Mouse (Mus musculus): ENCODE data around the gene Sbno2. TPM values are rescaled to one million over a fixed set of nuclear protein-coding genes. Genes with fewer than 3 reads are reported as not detected.

Sbno2 gene
- polyA plus RNA-seq, 1 experiment from 2014 or later = 11.8 TPM

GRCm38 (mm10) chr10:80016511-80016910 is 88.9 kb downstream of the Sbno2 start, which contains the start of gene Arhgap45:
Arhgap45 (plus strand) TSS chr10:80016653.
- ATAC-seq (ENCODE audit: low read depth) = peak; percentile 61
- no peaks in the 10 kb centered on the region for H3K9me3 ChIP-seq (replicated peaks; ENCODE audit: control insufficient read depth, low read length)
- peaks cover 20% of the 10 kb centered on the region; the same call in 1 of the 2 replicates for H3K36me3 ChIP-seq (ENCODE audit: control insufficient read depth, insufficient read depth)
- peak within 1 kb of the TSS; percentile 61 for H3K9ac ChIP-seq (ENCODE audit: low read depth, low read length)
- WGBS (ENCODE audit: insufficient replicate concordance) = 7% methylated on average over 11 of the region's 11 CpGs
- peak within 1 kb of the TSS; percentile 65 for H3K4me2 ChIP-seq (ENCODE audit: low read depth, low read length)
- H3K4me3 ChIP-seq (ENCODE audit: low read depth, low read length) = peak within 1 kb of the TSS; percentile 60
- peaks cover 37% of the 10 kb centered on the region for H3K4me1 ChIP-seq (ENCODE audit: control insufficient read depth, low read depth, low read length)
- peaks cover 2% of the 10 kb centered on the region; the same call in 1 of the 2 replicates for H3K27me3 ChIP-seq (ENCODE audit: control insufficient read depth, insufficient read depth, low read depth, low read length)
- peak within 1 kb of the TSS; percentile 74 for H3K27ac ChIP-seq (ENCODE audit: low read length)

GRCm38 (mm10) chr10:80015583-80015982 is 89.8 kb downstream of the Sbno2 start:
- Histone ChIP-seq H3K9me3 (replicated peaks; ENCODE audit: control insufficient read depth, low read length) (peaks cover 4% of the 10 kb centered on the region; the same call in 1 of the 2 replicates), H3K4me3 (ENCODE audit: low read depth, low read length) (no peak overlapping the region), H3K36me3 (ENCODE audit: control insufficient read depth, insufficient read depth) (peaks cover 30% of the 10 kb centered on the region), H3K27ac (ENCODE audit: low read length) (no peak overlapping the region), H3K4me2 (ENCODE audit: low read depth, low read length) (no peak overlapping the region), H3K4me1 (ENCODE audit: control insufficient read depth, low read depth, low read length) (peaks cover 37% of the 10 kb centered on the region), H3K9ac (ENCODE audit: low read depth, low read length) (no peak overlapping the region), H3K27me3 (ENCODE audit: control insufficient read depth, insufficient read depth, low read depth, low read length) (peaks cover 2% of the 10 kb centered on the region; the same call in 1 of the 2 replicates)
- no peak for ATAC-seq (ENCODE audit: low read depth)
- 80% methylated on average over 10 of the region's 10 CpGs for WGBS (ENCODE audit: insufficient replicate concordance)

GRCm38 (mm10) chr10:80014484-80015290 is 90.7 kb downstream of the Sbno2 start:
- no peak for ATAC-seq (ENCODE audit: low read depth)
- H3K27ac ChIP-seq (ENCODE audit: low read length) = no peak overlapping the region
- no peak overlapping the region for H3K9ac ChIP-seq (ENCODE audit: low read depth, low read length)
- 56% methylated on average over 28 of the region's 28 CpGs for WGBS (ENCODE audit: insufficient replicate concordance)
- H3K9me3 ChIP-seq (replicated peaks; ENCODE audit: control insufficient read depth, low read length) = peaks cover 13% of the 10 kb centered on the region
- no peak overlapping the region for H3K4me3 ChIP-seq (ENCODE audit: low read depth, low read length)
- H3K36me3 ChIP-seq (ENCODE audit: control insufficient read depth, insufficient read depth) = peaks cover 39% of the 10 kb centered on the region
- peaks cover 2% of the 10 kb centered on the region; the same call in 1 of the 2 replicates for H3K27me3 ChIP-seq (ENCODE audit: control insufficient read depth, insufficient read depth, low read depth, low read length)
- H3K4me1 ChIP-seq (ENCODE audit: control insufficient read depth, low read depth, low read length) = peaks cover 35% of the 10 kb centered on the region
- no peak overlapping the region for H3K4me2 ChIP-seq (ENCODE audit: low read depth, low read length)

- Histone ChIP-seq H3K4me3 (ENCODE audit: low read depth, low read length) (no peak overlapping the region), H3K9me3 (replicated peaks; ENCODE audit: control insufficient read depth, low read length) (peaks cover 13% of the 10 kb centered on the region), H3K27me3 (ENCODE audit: control insufficient read depth, insufficient read depth, low read depth, low read length) (peaks cover 2% of the 10 kb centered on the region; the same call in 1 of the 2 replicates), H3K4me1 (ENCODE audit: control insufficient read depth, low read depth, low read length) (peaks cover 24% of the 10 kb centered on the region), H3K9ac (ENCODE audit: low read depth, low read length) (no peak overlapping the region), H3K27ac (ENCODE audit: low read length) (no peak overlapping the region), H3K36me3 (ENCODE audit: control insufficient read depth, insufficient read depth) (peaks cover 49% of the 10 kb centered on the region), H3K4me2 (ENCODE audit: low read depth, low read length) (no peak overlapping the region)
- ATAC-seq (ENCODE audit: low read depth) = no peak
- WGBS (ENCODE audit: insufficient replicate concordance) = 80% methylated on average over 25 of the region's 25 CpGs
Observed at GRCm38 (mm10) chr10:80013609-80014008, 91.8 kb downstream of the Sbno2 start.

- H3K27me3 ChIP-seq (ENCODE audit: control insufficient read depth, insufficient read depth, low read depth, low read length) = peaks cover 2% of the 10 kb centered on the region; the same call in 1 of the 2 replicates
- H3K9ac ChIP-seq (ENCODE audit: low read depth, low read length) = no peak overlapping the region
- H3K27ac ChIP-seq (ENCODE audit: low read length) = no peak overlapping the region
- H3K4me2 ChIP-seq (ENCODE audit: low read depth, low read length) = no peak overlapping the region
- H3K9me3 ChIP-seq (replicated peaks; ENCODE audit: control insufficient read depth, low read length) = peaks cover 13% of the 10 kb centered on the region
- peaks cover 63% of the 10 kb centered on the region for H3K36me3 ChIP-seq (ENCODE audit: control insufficient read depth, insufficient read depth)
- H3K4me3 ChIP-seq (ENCODE audit: low read depth, low read length) = no peak overlapping the region
- peaks cover 10% of the 10 kb centered on the region for H3K4me1 ChIP-seq (ENCODE audit: control insufficient read depth, low read depth, low read length)
- no peak for ATAC-seq (ENCODE audit: low read depth)
- WGBS (ENCODE audit: insufficient replicate concordance) = 89% methylated on average over 6 of the region's 6 CpGs
Observed at GRCm38 (mm10) chr10:80011740-80012139, 93.6 kb downstream of the Sbno2 start.

Other genes starting within 250 kb of the Sbno2 start
- gene Prtn3, start 231.1 kb downstream of the Sbno2 start, polyA plus RNA-seq (2015; fragmentation: Nextera tagmentation; extraction: Ambion mirVana) = 96.8 and 106 TPM in 2 replicates
- 4.8 and 5.1 TPM in 2 replicates for gene Plppr3, start 230.9 kb downstream of the Sbno2 start, polyA plus RNA-seq (2015; fragmentation: Nextera tagmentation; extraction: Ambion mirVana)
- 204 and 208 TPM in 2 replicates for gene Elane, start 219.3 kb downstream of the Sbno2 start, polyA plus RNA-seq (2015; fragmentation: Nextera tagmentation; extraction: Ambion mirVana)
- not detected in 2 replicates for gene Cfd, start 214.7 kb downstream of the Sbno2 start, polyA plus RNA-seq (2015; fragmentation: Nextera tagmentation; extraction: Ambion mirVana)
- gene Med16, start 196.6 kb downstream of the Sbno2 start, polyA plus RNA-seq (2015; fragmentation: Nextera tagmentation; extraction: Ambion mirVana) = 14.7 and 15.3 TPM in 2 replicates
- gene Gm26602, start 194.7 kb downstream of the Sbno2 start, polyA plus RNA-seq (2015; fragmentation: Nextera tagmentation; extraction: Ambion mirVana) = 2.5 TPM in 1 of 2 replicates, not detected in the other
- gene Kiss1r, start 188.6 kb downstream of the Sbno2 start, polyA plus RNA-seq (2015; fragmentation: Nextera tagmentation; extraction: Ambion mirVana) = 0.18 and 0.20 TPM in 2 replicates
- gene R3hdm4, start 184.4 kb downstream of the Sbno2 start, polyA plus RNA-seq (2015; fragmentation: Nextera tagmentation; extraction: Ambion mirVana) = 47.1 and 49.3 TPM in 2 replicates
- 5.1 and 5.8 TPM in 2 replicates for gene Arid3a, start 178.5 kb downstream of the Sbno2 start, polyA plus RNA-seq (2015; fragmentation: Nextera tagmentation; extraction: Ambion mirVana)
- gene Wdr18, start 145.4 kb downstream of the Sbno2 start, polyA plus RNA-seq (2015; fragmentation: Nextera tagmentation; extraction: Ambion mirVana) = 42.2 and 44.7 TPM in 2 replicates
- 0.08 TPM in 1 of 2 replicates, not detected in the other for gene Grin3b, start 134.9 kb downstream of the Sbno2 start, polyA plus RNA-seq (2015; fragmentation: Nextera tagmentation; extraction: Ambion mirVana)
- 3.0 and 4.8 TPM in 2 replicates for gene Tmem259, start 121.2 kb downstream of the Sbno2 start, polyA plus RNA-seq (2015; fragmentation: Nextera tagmentation; extraction: Ambion mirVana)
- 42.5 and 44.9 TPM in 2 replicates for gene Cnn2, start 117.0 kb downstream of the Sbno2 start, polyA plus RNA-seq (2015; fragmentation: Nextera tagmentation; extraction: Ambion mirVana)
- gene Abca7, start 109.1 kb downstream of the Sbno2 start, polyA plus RNA-seq (2015; fragmentation: Nextera tagmentation; extraction: Ambion mirVana) = 8.6 and 9.0 TPM in 2 replicates
- gene Arhgap45, start 88.9 kb downstream of the Sbno2 start, polyA plus RNA-seq (2015; fragmentation: Nextera tagmentation; extraction: Ambion mirVana) = 16.6 and 17.3 TPM in 2 replicates
- gene Polr2e, start 65.8 kb downstream of the Sbno2 start, polyA plus RNA-seq (2015; fragmentation: Nextera tagmentation; extraction: Ambion mirVana) = 66.8 and 70.1 TPM in 2 replicates
- gene Gpx4, start 58.4 kb downstream of the Sbno2 start, polyA plus RNA-seq (2015; fragmentation: Nextera tagmentation; extraction: Ambion mirVana) = 553 and 567 TPM in 2 replicates
- gene Stk11, start 10.2 kb upstream of the Sbno2 start, polyA plus RNA-seq (2015; fragmentation: Nextera tagmentation; extraction: Ambion mirVana) = 13.2 and 14.4 TPM in 2 replicates
- gene Atp5d, start 33.1 kb upstream of the Sbno2 start, polyA plus RNA-seq (2015; fragmentation: Nextera tagmentation; extraction: Ambion mirVana) = 288 and 309 TPM in 2 replicates
- gene Cbarp, start 35.3 kb upstream of the Sbno2 start, polyA plus RNA-seq (2015; fragmentation: Nextera tagmentation; extraction: Ambion mirVana) = 0.44 and 0.65 TPM in 2 replicates
- gene Midn, start 42.7 kb upstream of the Sbno2 start, polyA plus RNA-seq (2015; fragmentation: Nextera tagmentation; extraction: Ambion mirVana) = 2.3 and 2.6 TPM in 2 replicates
- 13.8 and 14.2 TPM in 2 replicates for gene Cirbp, start 60.4 kb upstream of the Sbno2 start, polyA plus RNA-seq (2015; fragmentation: Nextera tagmentation; extraction: Ambion mirVana)
- 8.4 and 8.7 TPM in 2 replicates for gene 1600002K03Rik, start 67.4 kb upstream of the Sbno2 start, polyA plus RNA-seq (2015; fragmentation: Nextera tagmentation; extraction: Ambion mirVana)
- gene Efna2, start 73.9 kb upstream of the Sbno2 start, polyA plus RNA-seq (2015; fragmentation: Nextera tagmentation; extraction: Ambion mirVana) = 0.47 and 0.53 TPM in 2 replicates
- 14.6 and 14.8 TPM in 2 replicates for gene Mum1, start 120.9 kb upstream of the Sbno2 start, polyA plus RNA-seq (2015; fragmentation: Nextera tagmentation; extraction: Ambion mirVana)
- gene Ndufs7, start 143.6 kb upstream of the Sbno2 start, polyA plus RNA-seq (2015; fragmentation: Nextera tagmentation; extraction: Ambion mirVana) = 220 and 223 TPM in 2 replicates
- 138 and 166 TPM in 2 replicates for gene Gamt, start 155.4 kb upstream of the Sbno2 start, polyA plus RNA-seq (2015; fragmentation: Nextera tagmentation; extraction: Ambion mirVana)
- 21.1 and 21.3 TPM in 2 replicates for gene Dazap1, start 155.9 kb upstream of the Sbno2 start, polyA plus RNA-seq (2015; fragmentation: Nextera tagmentation; extraction: Ambion mirVana)
- 460 and 501 TPM in 2 replicates for gene Rps15, start 186.9 kb upstream of the Sbno2 start, polyA plus RNA-seq (2015; fragmentation: Nextera tagmentation; extraction: Ambion mirVana)
- gene Apc2, start 190.4 kb upstream of the Sbno2 start, polyA plus RNA-seq (2015; fragmentation: Nextera tagmentation; extraction: Ambion mirVana) = 0.12 and 0.23 TPM in 2 replicates
- gene 2310011J03Rik, start 215.0 kb upstream of the Sbno2 start, polyA plus RNA-seq (2015; fragmentation: Nextera tagmentation; extraction: Ambion mirVana) = 27.9 and 29.0 TPM in 2 replicates
- 3.5 and 4.0 TPM in 2 replicates for gene Pcsk4, start 223.9 kb upstream of the Sbno2 start, polyA plus RNA-seq (2015; fragmentation: Nextera tagmentation; extraction: Ambion mirVana)
- gene Reep6, start 224.4 kb upstream of the Sbno2 start, polyA plus RNA-seq (2015; fragmentation: Nextera tagmentation; extraction: Ambion mirVana) = 83.9 and 102 TPM in 2 replicates
- gene Adamtsl5, start 242.8 kb upstream of the Sbno2 start, polyA plus RNA-seq (2015; fragmentation: Nextera tagmentation; extraction: Ambion mirVana) = 2.2 and 3.4 TPM in 2 replicates